Mouse (Mus musculus): Measurements from ENCODE around the gene Ifit1. TPM values are rescaled to one million over a fixed set of nuclear protein-coding genes. Genes with fewer than 3 reads are reported as not detected.

Ifit1 gene
- polyA plus RNA-seq, 1 experiment from 2014 or later, result not detected

Other genes starting within 250 kb of the Ifit1 start
- gene Ch25h, start 165.7 kb upstream of the Ifit1 start, polyA plus RNA-seq (2016; fragmentation: Nextera tagmentation; extraction: Ambion mirVana), result 0.20 and 0.37 TPM in 2 replicates
- 15.8 and 16.2 TPM in 2 replicates for gene Lipa, start 113.4 kb upstream of the Ifit1 start, polyA plus RNA-seq (2016; fragmentation: Nextera tagmentation; extraction: Ambion mirVana)
- gene Ifit2, start 90.2 kb upstream of the Ifit1 start, polyA plus RNA-seq (2016; fragmentation: Nextera tagmentation; extraction: Ambion mirVana), result 5.2 and 5.3 TPM in 2 replicates
- gene Ifit3, start 57.3 kb upstream of the Ifit1 start, polyA plus RNA-seq (2016; fragmentation: Nextera tagmentation; extraction: Ambion mirVana), result 0.12 and 0.15 TPM in 2 replicates
- gene Ifit1bl1, start 38.9 kb upstream of the Ifit1 start, polyA plus RNA-seq (2016; fragmentation: Nextera tagmentation; extraction: Ambion mirVana), result 0.09 TPM in 1 of 2 replicates, not detected in the other
- not detected in 2 replicates for gene Ifit3b, start 32.9 kb upstream of the Ifit1 start, polyA plus RNA-seq (2016; fragmentation: Nextera tagmentation; extraction: Ambion mirVana)
- not detected in 2 replicates for gene Ifit1bl2, start 128 bp upstream of the Ifit1 start, polyA plus RNA-seq (2016; fragmentation: Nextera tagmentation; extraction: Ambion mirVana)
- gene Slc16a12, start 106.4 kb downstream of the Ifit1 start, polyA plus RNA-seq (2016; fragmentation: Nextera tagmentation; extraction: Ambion mirVana), result 0.21 and 0.40 TPM in 2 replicates
- gene Pank1, start 238.6 kb downstream of the Ifit1 start, polyA plus RNA-seq (2016; fragmentation: Nextera tagmentation; extraction: Ambion mirVana), result 7.3 TPM in 2 replicates